Mouse (Mus musculus) adrenal gland, adult 8-10 months (tissue): ENCODE measurements at regions not wholly inside any gene's neighbourhood (a gene's known extent, or its start where the extent isn't known, plus 50 kb on each side); places are given as distances from the start of the nearest gene placed in this dataset.

Experiments used
- DNase-seq: peaks from one replicate; pipeline ENCODE4 v3.0.0; 2022

DNA sequence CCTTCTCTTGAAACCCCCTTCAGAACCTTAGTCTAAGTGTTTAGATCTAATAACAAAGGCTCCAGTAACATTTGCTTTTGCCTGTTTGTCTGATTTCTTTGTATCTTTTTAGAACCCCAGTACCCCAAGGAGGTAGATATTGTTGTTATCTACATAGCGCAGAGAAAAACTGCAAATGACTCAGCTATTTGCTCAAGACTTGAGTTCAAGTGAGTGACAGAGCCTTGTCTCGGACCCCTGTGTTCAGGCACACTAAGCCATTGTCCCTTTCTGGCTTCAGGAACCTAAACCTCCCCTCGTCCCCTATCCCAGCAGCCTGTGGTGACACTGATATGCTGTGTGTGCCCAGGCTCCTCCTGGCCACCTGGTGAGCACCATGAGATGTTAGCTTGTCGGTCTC, 421.5 kb downstream of the Cd83 start:
- DNase-seq: no peak

DNA sequence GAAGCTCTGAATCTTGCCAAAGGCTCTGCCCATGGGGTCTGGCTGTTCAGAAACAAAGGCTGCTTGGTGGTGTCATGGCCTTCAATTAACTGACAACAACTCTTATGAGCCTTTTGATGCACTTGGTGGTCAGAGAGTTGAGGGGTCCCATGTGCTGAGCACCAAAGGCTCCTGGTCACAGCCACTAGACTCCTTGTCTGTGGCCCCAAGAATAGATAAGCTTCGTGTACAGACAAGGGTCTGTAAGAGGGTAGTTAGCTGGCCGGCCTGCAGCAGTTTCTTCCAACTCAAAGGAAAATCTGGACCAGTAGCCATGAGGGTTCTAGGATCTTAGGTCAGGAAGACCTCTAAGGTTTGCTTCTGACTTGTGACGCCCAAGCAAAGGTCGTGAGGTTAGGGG, 421.9 kb downstream of the Cd83 start:
- DNase-seq: no peak

DNA sequence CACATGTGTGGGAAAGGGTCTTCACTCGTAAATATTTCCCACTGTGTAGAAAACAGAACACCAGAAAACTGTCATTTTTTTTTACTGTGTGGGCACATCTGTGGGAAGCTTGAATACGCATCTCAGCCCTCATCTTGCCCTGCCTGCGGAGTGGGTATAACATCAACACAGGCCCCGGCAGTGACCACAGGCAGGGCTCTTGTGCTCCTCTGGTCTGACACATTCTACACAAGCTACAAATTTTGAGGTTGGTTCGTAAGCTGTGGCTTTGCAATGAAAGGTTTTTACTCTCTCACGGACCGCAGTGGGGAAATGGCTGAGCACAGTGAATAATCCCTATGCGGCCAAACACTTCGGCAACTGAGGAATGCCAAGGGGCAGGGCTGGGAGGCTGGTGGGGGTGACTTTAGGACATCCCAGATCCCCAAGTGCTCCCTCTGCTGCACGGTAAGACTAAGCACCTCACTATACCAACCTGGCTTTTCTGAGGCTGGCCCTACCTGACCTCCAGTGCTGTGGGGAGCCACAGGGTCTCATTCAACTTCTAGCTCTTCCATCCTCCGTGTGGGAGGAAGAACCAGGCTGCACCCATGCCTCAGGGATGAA, 422.9 kb downstream of the Cd83 start:
- DNase-seq: no peak

DNA sequence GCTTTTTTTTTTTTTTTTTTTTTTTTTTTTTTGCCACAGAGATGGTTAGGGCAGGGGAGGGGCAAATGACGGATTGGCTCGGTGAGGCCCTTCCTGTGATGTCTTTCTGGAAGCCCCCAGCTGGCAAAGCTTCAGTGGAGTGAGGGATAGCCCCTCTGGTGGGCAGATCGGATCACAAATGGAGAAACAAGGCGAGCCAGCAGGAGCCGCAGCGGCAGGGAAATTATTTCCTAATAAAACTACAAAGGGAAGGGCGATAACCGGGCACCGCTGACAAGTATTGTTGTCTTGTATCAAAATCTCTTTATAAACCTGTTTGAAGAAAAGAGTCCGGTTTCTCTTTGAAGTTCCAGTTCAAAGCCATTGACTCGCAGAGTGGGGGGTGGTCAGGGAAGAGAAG, 424.5 kb downstream of the Cd83 start:
- no peak for DNase-seq

DNA sequence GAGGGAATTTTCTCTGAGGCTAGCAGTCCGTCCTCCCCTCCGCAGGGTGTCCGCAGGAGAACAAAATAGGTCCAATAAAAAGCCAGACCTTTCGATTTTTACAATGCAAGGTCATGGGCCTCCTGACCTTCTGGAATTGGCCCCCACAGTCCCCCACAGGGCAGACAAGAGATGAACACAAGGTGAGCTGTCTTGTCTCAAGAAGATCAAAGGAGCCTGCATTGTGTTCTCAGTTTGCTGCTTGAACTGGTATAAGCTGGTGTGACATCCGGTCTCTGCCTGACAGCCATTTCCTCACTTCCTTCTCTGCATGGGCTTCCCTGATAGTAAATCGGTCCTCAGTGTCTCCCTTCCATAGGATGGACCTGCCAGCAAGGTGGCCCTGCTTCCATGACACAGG, 425.5 kb downstream of the Cd83 start:
- no peak for DNase-seq

DNA sequence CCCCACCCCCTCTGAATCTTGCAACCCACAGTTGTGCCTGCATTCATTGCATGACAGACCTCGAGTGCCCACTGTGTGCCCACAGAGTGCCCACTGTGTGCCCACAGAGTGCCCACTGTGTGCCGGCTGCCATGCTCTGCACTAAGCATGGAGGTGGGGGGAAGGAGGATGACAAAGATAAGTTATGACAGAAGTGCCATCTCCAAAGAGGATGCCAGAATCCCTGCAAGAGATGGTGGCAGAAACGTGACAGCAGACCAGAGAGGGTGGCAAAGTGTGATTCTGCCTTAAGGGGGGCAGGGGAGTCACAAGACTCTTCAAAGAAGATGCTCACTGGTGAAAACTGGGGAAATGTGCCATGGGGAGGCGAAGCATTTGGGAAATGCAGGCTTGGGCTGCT, 427.8 kb downstream of the Cd83 start:
- DNase-seq: no peak

DNA sequence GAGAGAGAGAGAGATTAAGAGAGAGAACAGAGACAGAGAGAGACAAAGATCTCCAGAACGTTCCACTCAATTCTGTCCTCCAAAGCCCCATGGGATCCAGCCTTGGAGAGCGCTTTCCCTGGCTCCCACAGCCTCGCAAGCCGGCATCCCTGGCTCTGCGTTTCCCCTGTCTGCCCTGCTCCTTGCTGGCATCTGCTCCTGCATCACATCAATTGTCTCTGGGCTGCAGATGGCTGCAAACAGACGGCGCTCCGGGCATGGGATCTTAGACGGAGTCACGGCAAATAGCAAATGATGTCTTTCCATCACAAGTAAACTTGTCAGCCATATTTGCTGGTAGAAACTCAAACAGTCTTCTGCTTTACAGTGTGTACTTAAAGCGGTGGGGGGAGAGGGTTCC, 428.4 kb downstream of the Cd83 start:
- DNase-seq: no peak

DNA sequence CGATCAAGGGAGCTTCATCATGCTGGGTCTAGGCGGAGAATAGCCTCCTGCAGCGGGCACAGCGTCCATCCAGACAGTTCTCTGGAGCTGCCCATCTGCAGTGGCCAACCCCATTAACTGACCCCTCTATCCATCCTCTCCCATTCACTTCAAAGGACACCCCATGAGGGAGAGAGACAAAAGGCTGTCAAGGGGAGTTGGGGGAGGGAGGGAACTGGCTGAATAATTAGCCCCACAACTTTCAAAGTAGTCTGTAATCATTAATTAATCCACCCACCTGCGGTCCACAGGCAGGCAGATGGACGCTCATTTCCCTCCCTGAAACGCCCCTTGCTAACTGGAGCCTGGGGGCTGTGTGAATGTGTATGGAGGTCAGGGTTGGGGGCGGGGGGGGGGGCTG, 433.7 kb downstream of the Cd83 start:
- DNase-seq: no peak

DNA sequence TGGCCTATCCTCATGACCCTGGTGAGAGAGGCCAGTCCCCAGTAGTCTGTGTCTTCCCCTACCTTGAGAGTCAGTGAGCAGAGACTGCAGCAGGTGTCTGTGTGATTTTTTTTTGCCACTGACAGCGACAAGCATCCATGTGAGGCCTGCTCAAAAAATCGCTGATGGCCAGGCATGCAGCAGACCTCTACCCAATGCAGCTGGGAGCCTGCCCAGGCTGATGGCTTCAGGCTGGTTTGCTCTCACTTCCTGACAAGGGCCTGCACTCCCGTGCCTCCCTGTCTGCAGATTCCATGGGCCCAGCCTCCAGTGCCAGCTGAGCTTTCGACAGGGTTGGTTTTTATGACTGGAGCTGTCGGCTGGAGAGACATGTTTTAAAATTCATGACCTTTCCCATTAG, 437.1 kb downstream of the Cd83 start:
- DNase-seq: no peak

DNA sequence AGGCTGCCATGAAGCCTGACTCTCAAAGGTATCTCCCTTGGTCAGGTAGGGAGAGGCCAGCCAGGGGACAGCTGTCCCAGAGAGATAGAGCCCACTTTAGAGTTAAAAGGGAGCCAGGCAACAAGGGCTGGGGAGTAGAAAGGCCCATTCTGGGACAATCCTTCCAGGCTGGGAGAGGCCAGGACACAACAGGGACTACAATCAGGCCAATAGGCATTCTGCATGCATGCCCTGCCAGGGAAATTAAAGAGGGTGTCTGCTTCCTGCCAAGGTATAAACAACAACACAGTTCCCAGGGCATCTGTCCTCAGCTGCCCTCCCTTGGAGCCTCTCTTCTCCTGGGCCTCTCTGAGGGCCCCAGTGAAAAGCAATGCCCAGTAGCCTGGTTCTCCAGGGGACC, 437.8 kb downstream of the Cd83 start:
- DNase-seq: no peak

DNA sequence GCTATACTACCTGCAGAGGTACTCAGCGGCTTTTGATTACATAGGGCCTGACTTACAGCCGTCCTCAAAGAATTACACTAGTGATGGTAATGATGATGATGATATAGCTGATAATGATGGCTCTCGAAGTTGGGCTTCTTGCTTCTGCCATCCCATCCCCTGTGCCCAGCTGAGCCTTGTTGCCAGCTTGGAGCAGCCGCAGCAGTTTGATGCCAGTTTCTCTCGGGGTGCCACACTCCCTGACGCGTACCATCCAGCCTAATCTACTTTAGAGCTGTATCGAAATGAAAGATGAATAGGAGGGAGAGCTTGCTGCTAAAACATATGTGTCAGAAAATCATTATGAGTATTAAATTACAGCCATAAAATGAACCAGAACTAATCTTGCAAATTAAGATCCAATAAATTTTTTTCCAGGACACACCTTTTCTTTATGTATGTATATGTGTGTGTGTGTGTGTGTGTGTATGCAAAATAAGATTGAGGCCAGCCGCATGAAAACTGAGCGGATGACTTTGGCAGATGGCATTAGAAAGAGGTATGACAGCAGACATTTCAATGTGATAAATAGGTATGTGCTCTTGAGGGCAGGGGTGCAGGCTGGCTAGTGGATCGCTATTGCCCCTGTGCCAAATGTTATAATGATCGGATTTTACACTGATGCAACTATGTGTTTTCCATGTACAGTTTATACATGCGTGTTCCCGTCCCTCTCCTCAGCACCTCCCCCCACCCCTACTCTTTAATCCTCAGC, 443.3 kb downstream of the Cd83 start:
- DNase-seq: no peak

DNA sequence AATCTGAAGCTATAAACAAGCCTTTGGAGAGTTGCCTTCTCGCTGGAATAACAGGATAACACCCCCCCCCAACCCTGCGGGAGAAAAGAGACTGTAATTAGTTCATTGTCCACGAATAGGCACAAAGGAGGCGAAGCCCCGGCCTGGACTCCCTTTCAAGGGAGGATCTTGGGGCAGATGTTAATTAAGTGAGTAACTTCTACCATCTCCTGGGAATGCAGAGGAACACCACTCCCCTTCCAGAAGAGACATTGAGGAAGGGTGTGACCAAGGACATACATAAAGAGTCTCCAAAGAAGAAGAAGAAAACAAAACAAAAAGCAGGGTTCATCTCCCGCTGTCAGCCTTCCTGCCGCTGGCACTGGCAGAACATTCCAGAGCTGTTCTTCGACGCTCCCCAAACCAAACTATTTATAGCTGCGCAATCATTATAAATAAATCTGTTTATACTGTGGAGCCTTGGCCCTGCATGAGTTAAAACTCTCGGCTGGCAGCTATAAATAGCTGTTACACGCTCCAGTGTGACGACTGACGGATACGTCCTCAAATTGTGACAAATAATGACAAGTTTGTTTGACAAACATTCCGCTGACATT, 444.1 kb downstream of the Cd83 start:
- no peak for DNase-seq

DNA sequence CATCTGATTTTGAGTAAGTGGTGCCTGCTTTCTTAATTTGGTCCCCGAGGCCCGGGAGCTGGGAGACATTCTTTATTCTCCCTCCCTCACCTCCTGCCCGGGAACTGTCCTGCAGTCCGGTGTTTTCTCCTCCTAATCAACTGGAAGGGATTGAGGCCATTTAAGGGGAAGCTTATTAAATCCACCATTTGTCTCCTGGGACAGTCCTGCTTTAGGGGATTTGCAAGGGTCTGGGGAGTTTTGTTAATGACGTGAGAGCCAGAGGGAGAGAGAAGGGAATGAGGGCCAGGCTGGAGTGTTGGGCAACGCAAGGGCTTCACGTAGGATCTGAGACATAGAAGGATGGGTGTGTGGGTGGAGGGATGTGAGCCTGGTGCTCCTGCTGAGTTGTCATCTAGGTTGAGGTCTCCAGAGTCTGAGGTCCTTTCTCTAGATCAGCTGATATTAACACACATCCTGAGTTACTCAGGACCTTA, 444.6 kb downstream of the Cd83 start:
- no peak for DNase-seq

DNA sequence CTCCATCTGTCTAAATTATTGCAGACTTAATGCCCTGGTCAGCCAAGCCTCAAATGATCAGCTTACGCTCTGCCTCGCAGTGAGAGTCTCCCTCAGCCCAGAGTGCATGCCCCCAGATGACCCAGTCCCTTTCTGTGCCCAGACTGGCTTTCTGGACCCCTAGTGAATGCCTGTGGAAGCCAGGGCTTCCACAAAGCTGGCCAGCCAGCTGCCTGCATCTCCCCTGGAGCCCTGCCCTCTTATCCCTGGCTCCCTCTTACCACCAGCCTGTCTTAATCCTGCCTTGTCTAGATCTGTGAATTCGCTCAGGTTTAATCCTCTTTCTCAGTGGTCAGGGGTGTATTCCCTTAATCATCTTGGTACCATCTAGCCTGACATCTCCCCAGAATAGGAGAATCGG, 446.8 kb downstream of the Cd83 start:
- no peak for DNase-seq

DNA sequence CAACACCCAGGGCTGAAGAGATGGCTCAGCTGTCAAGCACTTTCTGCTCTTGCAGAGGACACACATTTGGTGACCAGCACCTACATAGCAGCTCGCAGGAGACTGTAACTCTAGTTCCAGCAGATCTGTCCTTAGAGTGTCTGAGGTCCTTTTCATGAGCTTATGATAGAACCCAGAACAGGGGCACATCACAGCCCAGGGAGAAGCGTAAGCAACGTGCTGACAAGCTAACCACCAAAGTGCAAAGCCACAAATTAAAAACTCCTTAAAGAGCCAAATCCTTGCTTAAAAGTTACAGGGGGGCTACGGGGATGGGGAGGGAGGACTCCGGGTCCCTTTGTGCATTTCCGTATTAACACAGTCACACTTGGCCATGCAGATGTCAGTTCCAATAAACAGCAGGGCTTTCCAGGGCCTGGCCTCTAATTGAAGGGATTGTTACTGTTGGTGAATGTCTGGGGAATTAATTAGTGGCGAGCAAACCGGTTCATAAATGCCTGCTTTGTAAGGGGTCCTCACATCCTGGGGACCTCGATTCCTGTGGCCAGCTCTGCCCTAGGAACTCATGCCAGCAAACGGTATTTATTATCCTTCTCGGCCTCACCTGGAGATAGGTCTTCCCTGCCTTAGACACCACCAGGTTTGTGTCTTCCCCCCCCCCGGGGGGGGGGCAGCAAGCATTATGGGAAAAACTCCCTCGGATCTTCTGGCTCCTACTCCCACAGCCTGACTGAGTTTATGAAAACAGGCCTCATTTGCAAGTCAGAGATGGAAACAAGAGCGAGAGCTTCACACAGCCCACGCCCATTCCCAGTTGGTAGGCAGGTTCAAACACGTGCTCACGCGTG, 447.5 kb downstream of the Cd83 start:
- DNase-seq: no peak

DNA sequence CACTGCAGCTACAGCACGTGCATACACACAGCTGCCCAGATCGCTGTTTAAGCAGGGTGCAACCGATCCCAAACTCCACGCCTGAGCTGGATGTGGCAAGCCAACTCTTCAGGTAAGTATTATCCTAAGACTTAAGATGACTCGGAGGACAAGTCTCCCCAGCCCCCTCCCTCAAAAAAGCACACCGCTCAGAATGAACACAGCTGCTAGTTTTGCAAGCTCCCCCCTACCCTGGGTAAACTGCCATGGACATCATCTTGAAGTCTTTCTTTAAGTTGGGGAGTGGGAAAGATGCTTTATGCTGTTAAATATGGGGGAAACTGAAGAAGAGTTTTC, 448.1 kb downstream of the Cd83 start:
- no peak for DNase-seq

DNA sequence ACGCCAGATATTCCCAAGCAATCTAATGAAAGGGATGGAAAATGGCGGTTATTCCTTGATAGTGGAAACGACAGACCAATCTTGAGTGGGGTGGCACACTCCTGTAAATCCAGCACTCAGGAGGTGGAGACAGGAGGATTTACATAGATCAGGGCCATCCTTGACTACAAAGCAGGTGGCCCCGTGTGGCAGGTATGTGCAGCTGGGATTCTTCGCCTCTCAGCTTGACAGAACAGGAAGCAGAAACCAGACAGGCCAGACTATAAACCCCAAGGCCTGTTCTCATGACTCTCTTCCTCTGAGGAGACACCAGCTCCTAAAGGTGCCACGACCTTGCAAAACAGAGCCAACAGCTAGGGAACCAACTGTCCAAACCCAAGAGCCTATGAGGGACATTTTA, 449.7 kb downstream of the Cd83 start:
- no peak for DNase-seq

DNA sequence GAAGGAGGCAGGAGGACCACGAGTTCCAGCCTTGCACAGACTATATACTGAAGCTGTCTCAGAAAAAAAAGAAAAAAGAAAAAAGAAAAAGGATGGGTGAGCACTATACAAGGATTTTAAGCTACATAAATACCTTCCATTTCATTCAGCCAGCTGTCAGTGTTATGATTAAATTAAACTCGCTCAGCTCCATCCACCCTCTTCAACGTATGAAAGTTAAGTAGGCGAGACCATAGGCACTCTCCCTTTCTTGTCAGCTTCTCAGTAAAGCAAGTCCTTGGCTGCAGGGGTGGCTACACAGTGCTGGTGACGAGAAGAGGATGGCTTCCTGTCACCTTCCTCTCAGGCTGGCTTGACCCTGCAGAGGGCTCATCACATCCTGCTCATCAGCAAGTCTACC, 450.7 kb downstream of the Cd83 start:
- DNase-seq: no peak

DNA sequence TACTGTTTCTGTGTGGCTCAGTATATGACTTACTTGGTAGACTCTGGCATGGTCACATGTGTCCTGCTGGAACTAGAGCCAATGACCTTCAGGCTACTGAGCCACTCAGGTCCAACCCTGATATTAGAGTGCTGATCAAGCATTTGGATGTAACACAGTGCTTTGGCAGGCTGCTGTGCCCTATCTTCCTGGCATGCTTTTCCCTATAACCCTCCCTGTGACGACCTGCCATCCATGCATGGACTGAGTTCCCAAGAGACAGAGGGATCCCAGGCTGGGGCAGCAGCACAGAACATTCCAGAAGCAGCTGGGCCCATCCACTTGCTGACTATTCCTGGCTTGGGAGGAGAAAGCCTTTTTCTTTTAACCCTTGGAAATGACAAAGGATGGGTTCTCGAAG, 451.4 kb downstream of the Cd83 start:
- DNase-seq: no peak

DNA sequence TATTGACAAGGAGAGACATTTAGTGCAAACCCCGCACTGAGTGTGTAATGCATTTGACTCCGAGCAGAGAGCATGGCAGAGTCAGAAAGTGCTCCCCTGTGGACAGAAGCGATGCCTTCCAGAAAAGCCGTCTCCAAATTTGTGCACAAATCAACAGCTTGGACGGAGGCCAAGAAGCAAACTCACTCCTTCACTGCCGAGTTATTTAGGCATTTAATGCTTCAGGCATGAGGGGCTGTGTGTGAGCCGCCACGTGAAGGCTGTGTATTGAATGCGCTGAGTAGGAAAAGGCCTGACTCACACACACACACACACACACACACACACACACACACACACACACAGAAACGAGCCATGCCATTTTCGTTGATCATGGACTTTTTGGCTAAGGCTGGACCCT, 453.7 kb downstream of the Cd83 start:
- no peak for DNase-seq

DNA sequence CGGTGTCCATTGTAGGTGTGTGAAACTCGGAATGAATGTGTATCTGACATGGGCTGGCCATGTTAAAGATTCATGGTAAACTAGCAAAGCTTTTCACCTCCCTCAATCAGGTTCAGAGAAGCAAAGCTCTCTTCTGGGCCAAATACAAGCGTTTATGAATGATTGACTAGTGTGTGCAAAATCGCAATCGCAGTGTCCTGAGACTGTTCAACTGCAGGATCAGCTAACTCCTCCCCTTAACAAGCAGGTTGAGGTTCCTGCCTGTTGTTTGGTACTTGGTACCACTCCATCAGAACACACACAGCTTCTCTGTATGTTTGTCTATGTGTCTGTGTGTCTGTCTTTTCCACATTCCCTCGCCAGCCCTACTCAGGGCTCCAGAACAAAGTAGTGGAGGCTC, 458.6 kb downstream of the Cd83 start:
- DNase-seq: no peak

DNA sequence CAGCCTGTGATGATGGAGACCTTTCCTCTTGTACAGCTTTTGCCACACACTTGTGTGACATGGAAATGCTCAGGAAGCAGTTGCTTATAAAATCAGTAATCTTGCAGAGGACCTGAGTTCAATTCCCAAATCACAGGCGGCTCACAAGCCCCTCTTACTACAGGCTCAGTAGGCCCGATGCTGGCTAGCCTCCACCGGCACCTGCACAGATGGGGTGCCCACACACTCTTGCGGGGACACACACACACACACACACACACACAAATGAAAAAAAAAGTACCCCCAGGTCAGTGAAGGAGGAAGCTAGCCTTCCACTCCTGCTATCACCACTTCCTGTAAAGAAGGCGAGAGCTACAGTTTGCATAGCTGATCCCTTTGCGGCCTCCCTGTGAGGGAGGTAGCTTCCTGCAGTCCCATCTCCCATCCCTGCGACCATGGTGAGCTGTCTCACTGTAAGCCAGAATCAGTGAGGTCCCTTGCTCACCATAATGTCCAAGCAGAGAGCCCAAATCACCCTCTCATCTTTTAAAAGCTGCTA, 462.2 kb downstream of the Cd83 start:
- DNase-seq: no peak

DNA sequence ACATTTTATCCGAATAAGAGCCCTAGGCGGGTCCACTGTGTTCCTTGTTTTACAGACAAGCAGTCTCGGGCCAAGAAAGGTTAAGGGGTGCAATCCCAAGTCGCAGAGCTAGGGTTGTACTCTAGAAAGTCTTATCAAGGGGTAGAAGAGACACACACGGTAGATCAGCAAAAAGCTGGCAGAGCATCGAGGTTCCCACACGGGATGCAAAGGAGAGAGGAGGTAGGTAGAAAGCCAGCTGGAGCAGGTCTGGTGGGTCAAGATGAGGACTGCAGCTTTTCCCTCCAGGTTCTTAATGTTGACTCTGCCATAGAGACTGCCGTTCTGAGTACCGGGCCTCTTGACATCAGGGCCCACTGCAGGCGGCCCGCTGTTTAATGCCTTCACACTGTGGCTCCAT, 463.3 kb downstream of the Cd83 start:
- no peak for DNase-seq
